Mouse (Mus musculus) v-Abl transformed pro-B cells (cell line): ENCODE data around the gene Vmn1r175.
"Not testable (repeated sequence)": the region's sequence is repeated elsewhere in the genome, so short reads cannot be mapped to it uniquely, and the experiment has no call there.

Experiments used
- in situ Hi-C, 2 experiments: fragments of 400-800 bp; cut with MboI; formaldehyde crosslinking; loops; one replicate each; pipeline ENCODE4 v1.15.1; 2025; ENCODE audit not compliant: unreplicated experiment in 2 of 2

The Vmn1r175 gene

DNA sequence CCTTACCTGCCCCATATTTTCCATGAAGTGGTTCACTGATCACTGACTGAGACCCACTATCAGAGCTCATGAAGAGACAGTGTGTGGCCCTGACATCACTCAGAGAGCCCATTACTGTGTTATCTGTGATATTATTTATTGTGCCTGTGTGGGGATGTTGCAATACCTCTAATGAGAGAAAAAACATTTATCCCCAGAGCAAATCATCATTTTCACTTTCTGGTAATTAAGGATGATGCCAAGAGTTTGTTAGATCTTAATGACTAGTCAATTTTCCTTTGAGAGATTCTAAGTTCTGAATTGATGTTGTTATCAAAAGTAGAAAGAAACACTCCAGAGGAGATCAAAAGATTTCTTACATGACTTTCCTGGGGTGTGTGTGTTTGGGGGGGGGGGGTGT, at the start of gene Vmn1r175:
Gene Vmn1r175, minus strand, starts transcription at position 101 of the 400 bp plus-strand sequence.
- in situ Hi-C loops, result not testable (repeated sequence)

- in situ Hi-C loops, result not testable (repeated sequence)
Measured at GRCm38 (mm10) chr7:23837272-23837671, 26.8 kb upstream of the Vmn1r175 start, which contains the start of gene Vmn1r176. Gene Vmn1r176, minus strand, starts transcription at chr7:23837372.

DNA sequence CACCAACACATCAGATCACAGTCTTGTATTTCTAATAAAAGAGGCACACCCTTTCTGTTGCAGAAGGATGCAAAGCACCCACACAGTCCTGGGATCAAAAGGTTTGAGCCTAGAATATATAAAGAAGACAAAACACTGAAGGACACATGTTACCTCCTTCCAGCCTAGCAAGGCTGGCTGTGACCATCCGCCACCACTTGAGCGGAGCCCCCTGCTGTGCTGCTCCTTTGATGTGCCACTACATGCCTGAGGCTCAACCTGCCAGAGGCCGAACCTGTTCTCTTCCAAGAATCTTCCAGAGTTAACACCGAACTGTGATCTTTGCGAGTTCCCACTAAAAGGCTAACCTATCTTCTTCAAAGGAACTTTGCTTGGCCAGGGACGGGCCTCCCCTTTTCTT, 25.9 kb downstream of the Vmn1r175 start:
- in situ Hi-C loops, result no loop called here
